Mouse (Mus musculus): ENCODE data around the gene Kcnn1. TPM values are rescaled to one million over a fixed set of nuclear protein-coding genes. Genes with fewer than 3 reads are reported as not detected.

The Kcnn1 gene
- polyA plus RNA-seq, 1 experiment: 0.90 TPM

DNA sequence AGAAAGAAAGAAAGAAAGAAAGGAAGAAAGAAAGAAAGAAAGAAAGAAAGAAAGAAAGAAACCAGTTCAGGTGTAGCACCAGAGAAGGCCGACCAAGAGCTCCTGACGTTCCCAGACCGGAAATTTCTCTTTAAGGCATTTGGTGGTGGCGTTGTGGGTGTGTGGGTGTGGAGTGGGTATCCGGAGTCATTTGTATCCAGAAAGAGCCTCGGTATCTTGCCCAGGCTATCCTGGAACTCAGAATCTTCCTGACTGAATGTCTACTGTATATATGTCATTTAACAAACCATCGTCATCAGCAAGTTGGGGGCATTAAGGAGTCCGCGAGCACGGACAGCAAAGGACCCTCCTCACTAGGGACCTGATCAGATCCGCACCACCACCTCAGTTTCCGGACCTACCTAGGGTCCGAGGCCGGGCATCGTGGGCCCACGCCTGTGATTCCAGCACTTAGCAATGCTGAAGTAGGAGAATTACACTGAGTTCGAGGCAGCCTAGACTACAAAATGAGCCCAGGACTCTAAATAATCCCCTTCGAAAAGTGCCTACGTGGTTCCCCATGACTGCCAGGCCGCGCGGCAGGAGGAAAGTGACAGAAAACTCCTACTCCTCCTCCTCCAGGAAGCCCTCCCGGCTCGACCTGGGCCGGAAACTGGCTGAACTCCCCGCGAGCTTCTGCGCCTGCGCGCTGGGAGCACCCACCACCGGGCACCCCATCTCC is 9.7 kb upstream of the Kcnn1 start:
- 1% methylated on average over 31 of the region's 31 CpGs for WGBS
- TF ChIP-seq CTCF (IDR thresholded peaks at IDR 0.05; ENCODE audit: extremely low read depth, insufficient read length, insufficient replicate concordance, low read depth, low read length): no peak
- no peak for TF ChIP-seq POLR2A (IDR thresholded peaks at IDR 0.05; ENCODE audit: low read depth, low read length)
- Histone ChIP-seq H3K4me3 (ENCODE audit: low read depth, low read length) (peak overlapping the region; percentile 94), H3K27ac (ENCODE audit: insufficient read depth, low read depth, low read length) (peak overlapping the region; percentile 10), H3K36me3 (ENCODE audit: control insufficient read depth, insufficient read depth, low read length) (peaks cover 4% of the 10 kb centered on the region), H3K4me1 (ENCODE audit: control insufficient read depth, insufficient read depth, insufficient read length, low read length) (peaks cover 6% of the 10 kb centered on the region), H3K27me3 (ENCODE audit: control insufficient read depth, insufficient read depth, low read length) (no peaks in the 10 kb centered on the region)

DNA sequence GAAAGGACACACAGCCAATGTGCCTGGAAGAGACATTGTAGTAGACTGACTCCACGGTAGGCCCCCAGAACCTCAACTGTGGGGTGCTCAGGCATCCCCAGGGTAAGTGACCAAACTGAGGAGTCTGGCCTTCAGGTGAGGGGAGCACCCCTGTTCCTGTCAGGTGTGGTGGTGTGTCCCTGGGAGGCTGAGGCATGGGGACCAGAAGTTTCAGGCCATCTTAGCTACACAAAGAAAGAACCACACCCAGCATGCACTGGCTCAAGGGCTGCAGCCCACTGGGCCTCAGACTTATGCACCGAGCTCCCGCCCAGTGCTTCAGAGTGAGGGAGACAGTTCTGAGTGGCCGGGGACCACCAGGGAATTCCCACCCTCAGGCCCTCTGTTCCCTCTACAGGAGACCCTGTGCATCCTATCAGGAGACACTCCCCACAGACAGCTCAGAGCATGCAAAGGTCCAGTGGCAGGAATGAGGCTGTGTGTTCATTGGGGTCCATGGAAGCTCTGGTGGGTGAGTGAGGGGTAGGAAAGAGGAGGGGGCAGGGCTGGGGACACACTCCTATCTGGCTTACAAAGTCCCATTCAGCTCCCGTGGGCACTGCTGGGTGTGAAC is 8.2 kb upstream of the Kcnn1 start:
- Histone ChIP-seq H3K36me3 (ENCODE audit: control insufficient read depth, insufficient read depth, low read length) (peaks cover 6% of the 10 kb centered on the region), H3K4me1 (ENCODE audit: control insufficient read depth, insufficient read depth, insufficient read length, low read length) (peaks cover 7% of the 10 kb centered on the region), H3K27me3 (ENCODE audit: control insufficient read depth, insufficient read depth, low read length) (no peaks in the 10 kb centered on the region), H3K27ac (ENCODE audit: insufficient read depth, low read depth, low read length) (no peak overlapping the region), H3K4me3 (ENCODE audit: low read depth, low read length) (no peak overlapping the region)
- WGBS: 84% methylated on average over 5 of the region's 5 CpGs
- TF ChIP-seq POLR2A (IDR thresholded peaks at IDR 0.05; ENCODE audit: low read depth, low read length) (no peak), CTCF (IDR thresholded peaks at IDR 0.05; ENCODE audit: extremely low read depth, insufficient read length, insufficient replicate concordance, low read depth, low read length) (no peak)

GRCm38 (mm10) chr8:70869601-70870041 is 6.6 kb upstream of the Kcnn1 start:
- Histone ChIP-seq H3K4me3 (ENCODE audit: low read depth, low read length) (no peak overlapping the region), H3K27ac (ENCODE audit: insufficient read depth, low read depth, low read length) (no peak overlapping the region), H3K4me1 (ENCODE audit: control insufficient read depth, insufficient read depth, insufficient read length, low read length) (peaks cover 18% of the 10 kb centered on the region), H3K27me3 (ENCODE audit: control insufficient read depth, insufficient read depth, low read length) (peaks cover 5% of the 10 kb centered on the region; the same call in 1 of the 2 replicates), H3K36me3 (ENCODE audit: control insufficient read depth, insufficient read depth, low read length) (peaks cover 6% of the 10 kb centered on the region)
- 49% methylated on average over 16 of the region's 16 CpGs for WGBS
- no peak; the same call in 1 of the 2 replicates for TF ChIP-seq POLR2A (IDR thresholded peaks at IDR 0.05; ENCODE audit: low read depth, low read length)
- TF ChIP-seq CTCF (IDR thresholded peaks at IDR 0.05; ENCODE audit: extremely low read depth, insufficient read length, insufficient replicate concordance, low read depth, low read length): peak; percentile 84

- no peak overlapping the region for H3K4me3 ChIP-seq (ENCODE audit: low read depth, low read length)
- no peak overlapping the region for H3K27ac ChIP-seq (ENCODE audit: insufficient read depth, low read depth, low read length)
- 50% methylated on average over 5 of the region's 5 CpGs for WGBS
- peaks cover 21% of the 10 kb centered on the region for H3K4me1 ChIP-seq (ENCODE audit: control insufficient read depth, insufficient read depth, insufficient read length, low read length)
- no peak for TF ChIP-seq POLR2A (IDR thresholded peaks at IDR 0.05; ENCODE audit: low read depth, low read length)
- TF ChIP-seq CTCF (IDR thresholded peaks at IDR 0.05; ENCODE audit: extremely low read depth, insufficient read length, insufficient replicate concordance, low read depth, low read length): no peak
- H3K27me3 ChIP-seq (ENCODE audit: control insufficient read depth, insufficient read depth, low read length): peaks cover 9% of the 10 kb centered on the region
- peaks cover 6% of the 10 kb centered on the region for H3K36me3 ChIP-seq (ENCODE audit: control insufficient read depth, insufficient read depth, low read length)
These were observed 6.1 kb upstream of the Kcnn1 start for GRCm38 (mm10) chr8:70869199-70869571.

- peaks cover 6% of the 10 kb centered on the region for H3K36me3 ChIP-seq (ENCODE audit: control insufficient read depth, insufficient read depth, low read length)
- peaks cover 21% of the 10 kb centered on the region for H3K4me1 ChIP-seq (ENCODE audit: control insufficient read depth, insufficient read depth, insufficient read length, low read length)
- 56% methylated on average over 40 of the region's 40 CpGs for WGBS
- no peak overlapping the region for H3K27ac ChIP-seq (ENCODE audit: insufficient read depth, low read depth, low read length)
- peaks cover 14% of the 10 kb centered on the region for H3K27me3 ChIP-seq (ENCODE audit: control insufficient read depth, insufficient read depth, low read length)
- peak overlapping the region; percentile 23 for H3K4me3 ChIP-seq (ENCODE audit: low read depth, low read length)
- TF ChIP-seq POLR2A (IDR thresholded peaks at IDR 0.05; ENCODE audit: low read depth, low read length) (no peak), CTCF (IDR thresholded peaks at IDR 0.05; ENCODE audit: extremely low read depth, insufficient read length, insufficient replicate concordance, low read depth, low read length) (no peak)
These were observed 5.6 kb upstream of the Kcnn1 start for GRCm38 (mm10) chr8:70868559-70869198.

DNA sequence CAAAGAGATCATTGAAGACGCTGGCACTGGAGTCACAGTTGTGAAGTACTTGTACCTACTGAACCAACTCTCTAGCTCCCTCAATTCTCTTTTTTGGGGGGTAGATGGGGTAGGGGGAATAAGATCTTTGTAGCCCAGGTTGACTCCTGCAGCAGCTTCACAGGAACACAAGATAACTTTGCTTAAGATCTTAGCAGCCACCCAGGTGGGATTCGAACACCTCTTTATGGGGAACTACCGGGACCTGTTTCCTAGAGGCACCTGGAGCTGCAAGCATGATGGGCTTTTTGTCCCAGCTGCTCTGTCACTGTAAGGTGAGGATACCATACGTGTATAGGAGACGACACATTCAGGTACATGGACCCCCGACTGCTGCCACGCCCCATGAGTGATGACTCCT is 3.5 kb upstream of the Kcnn1 start:
- peaks cover 28% of the 10 kb centered on the region for H3K4me1 ChIP-seq (ENCODE audit: control insufficient read depth, insufficient read depth, insufficient read length, low read length)
- H3K27ac ChIP-seq (ENCODE audit: insufficient read depth, low read depth, low read length): no peak overlapping the region
- no peak overlapping the region for H3K4me3 ChIP-seq (ENCODE audit: low read depth, low read length)
- H3K36me3 ChIP-seq (ENCODE audit: control insufficient read depth, insufficient read depth, low read length): peaks cover 6% of the 10 kb centered on the region
- peaks cover 34% of the 10 kb centered on the region for H3K27me3 ChIP-seq (ENCODE audit: control insufficient read depth, insufficient read depth, low read length)
- TF ChIP-seq CTCF (IDR thresholded peaks at IDR 0.05; ENCODE audit: extremely low read depth, insufficient read length, insufficient replicate concordance, low read depth, low read length) (no peak), POLR2A (IDR thresholded peaks at IDR 0.05; ENCODE audit: low read depth, low read length) (no peak)
- 84% methylated on average over 7 of the region's 7 CpGs for WGBS

GRCm38 (mm10) chr8:70866001-70866520 is 3.0 kb upstream of the Kcnn1 start:
- H3K36me3 ChIP-seq (ENCODE audit: control insufficient read depth, insufficient read depth, low read length): peaks cover 6% of the 10 kb centered on the region
- no peak for TF ChIP-seq POLR2A (IDR thresholded peaks at IDR 0.05; ENCODE audit: low read depth, low read length)
- no peak for TF ChIP-seq CTCF (IDR thresholded peaks at IDR 0.05; ENCODE audit: extremely low read depth, insufficient read length, insufficient replicate concordance, low read depth, low read length)
- peak overlapping the region; percentile 26 for H3K27ac ChIP-seq (ENCODE audit: insufficient read depth, low read depth, low read length)
- peak overlapping the region; percentile 66 for H3K4me3 ChIP-seq (ENCODE audit: low read depth, low read length)
- H3K4me1 ChIP-seq (ENCODE audit: control insufficient read depth, insufficient read depth, insufficient read length, low read length): peaks cover 28% of the 10 kb centered on the region
- H3K27me3 ChIP-seq (ENCODE audit: control insufficient read depth, insufficient read depth, low read length): peaks cover 34% of the 10 kb centered on the region
- 3% methylated on average over 12 of the region's 12 CpGs for WGBS

All from small intestine, adult 2 months (tissue).